Mouse (Mus musculus): ENCODE measurements around the gene S100g.
A peak's percentile ranks its signal among the peaks of the same experiment; 100 is the strongest.

S100g gene

DNA sequence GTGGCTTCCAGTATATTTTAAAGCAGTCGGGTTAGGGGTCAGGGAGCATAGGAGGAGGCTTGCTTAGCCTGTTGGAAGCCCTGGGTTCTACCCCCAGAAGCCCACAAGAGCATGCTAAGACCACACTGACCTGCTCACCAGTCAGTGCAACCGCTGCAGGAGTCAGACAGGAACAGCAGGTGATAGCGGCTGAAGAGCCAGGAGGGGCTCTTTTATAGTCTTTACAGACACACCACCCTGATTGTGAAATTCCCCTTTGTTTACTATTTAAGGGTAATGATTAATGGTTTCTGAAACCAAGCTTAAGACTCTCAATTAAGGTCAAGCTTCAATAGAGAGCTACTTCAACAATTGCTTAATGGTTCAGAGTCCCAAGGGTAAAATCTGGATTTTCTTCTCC is at the start of gene S100g:
TSS of gene S100g (minus strand) at position 217 of the 400 bp plus-strand sequence.
- no peak for DNase-seq (ENCODE audit: low spot score)

DNA sequence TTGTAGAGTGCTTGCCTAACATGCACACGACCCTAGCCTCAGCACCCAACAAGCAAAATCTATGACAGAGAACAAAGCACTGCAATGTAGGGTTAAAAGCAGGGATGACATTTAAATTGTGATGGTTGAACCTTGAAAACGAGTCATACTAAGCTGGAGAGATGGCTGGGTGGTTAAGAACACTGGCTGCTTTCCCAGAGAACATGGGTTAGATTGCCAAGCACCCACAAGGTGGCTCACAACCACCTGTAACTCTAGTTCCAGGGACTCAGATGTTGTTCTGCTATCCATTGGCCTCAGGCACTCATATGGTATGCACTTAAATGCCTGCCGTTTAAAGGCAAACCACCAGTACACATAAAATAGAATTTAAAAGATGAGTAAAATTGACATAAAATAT is 27.7 kb upstream of the S100g start:
- DNase-seq (ENCODE audit: low spot score), result no peak

DNA sequence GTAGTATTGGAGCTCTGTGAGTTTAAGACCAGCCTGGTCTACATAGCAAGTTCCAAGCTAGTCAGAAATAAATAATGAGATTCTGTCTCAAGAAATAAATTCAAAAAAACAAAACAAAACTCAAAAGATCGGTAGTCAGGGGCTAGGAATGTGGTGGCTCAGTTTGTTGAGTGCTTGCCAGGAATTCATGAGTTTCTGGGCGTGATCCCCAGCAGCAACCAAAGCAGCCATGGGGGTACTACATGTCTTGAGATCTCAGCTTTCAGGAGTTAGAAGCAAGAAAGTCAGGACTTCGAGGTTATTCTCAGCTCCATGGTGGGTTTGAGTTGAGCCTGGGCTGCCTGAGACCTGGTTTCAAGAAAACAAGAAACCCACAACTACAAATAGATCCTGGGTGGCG is 27.0 kb upstream of the S100g start:
- no peak for DNase-seq (ENCODE audit: low spot score)

DNA sequence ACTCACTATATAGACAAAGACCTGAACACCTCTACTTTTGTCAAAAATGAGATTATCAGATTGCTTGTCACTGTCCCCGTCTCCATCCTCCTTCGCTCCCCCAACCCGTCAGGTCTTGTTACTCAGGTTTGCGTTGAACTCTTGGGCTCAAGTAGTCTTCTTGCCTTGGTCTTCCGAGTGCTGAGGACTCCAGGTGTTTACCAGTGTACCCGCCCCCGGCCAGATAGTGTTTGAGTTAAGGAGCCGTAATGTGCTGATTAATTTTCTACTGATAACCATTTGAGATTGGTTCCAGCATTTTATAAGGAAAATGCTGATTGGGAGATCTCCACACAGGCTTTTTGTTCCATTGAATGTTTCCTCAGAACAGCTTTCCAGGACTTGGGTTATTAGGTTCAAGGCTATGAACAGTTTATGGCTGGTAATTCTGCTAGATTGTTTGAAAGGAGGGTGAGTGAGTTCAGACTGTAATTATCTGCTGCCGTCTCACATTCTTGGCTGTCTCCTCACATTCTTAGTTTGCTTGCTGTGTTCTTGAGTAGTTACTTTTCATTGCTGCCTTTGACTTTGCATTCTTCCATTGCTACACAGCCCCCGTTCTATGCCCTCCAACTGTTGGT is 22.6 kb upstream of the S100g start:
- no peak for DNase-seq (ENCODE audit: low spot score)

DNA sequence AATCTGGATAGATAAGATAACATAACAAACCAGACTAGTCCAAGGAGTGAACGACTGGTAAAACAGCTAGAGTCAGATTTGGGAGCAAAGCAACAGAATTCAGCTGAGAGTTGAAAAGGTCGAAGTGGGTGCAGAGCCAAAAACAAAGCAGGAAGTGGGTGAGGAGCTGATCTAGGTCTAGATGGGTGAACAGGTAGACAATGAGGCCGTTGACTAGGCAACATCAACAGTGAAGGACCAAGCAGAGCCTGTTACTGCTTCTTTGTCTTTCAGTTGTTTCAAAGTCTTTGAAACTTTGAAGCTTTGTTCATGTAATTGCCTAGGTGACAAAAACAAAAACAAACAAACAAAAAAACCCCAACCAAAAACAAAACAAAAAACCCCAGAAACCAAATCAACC is 11.8 kb upstream of the S100g start:
- DNase-seq (ENCODE audit: low spot score), result no peak

DNA sequence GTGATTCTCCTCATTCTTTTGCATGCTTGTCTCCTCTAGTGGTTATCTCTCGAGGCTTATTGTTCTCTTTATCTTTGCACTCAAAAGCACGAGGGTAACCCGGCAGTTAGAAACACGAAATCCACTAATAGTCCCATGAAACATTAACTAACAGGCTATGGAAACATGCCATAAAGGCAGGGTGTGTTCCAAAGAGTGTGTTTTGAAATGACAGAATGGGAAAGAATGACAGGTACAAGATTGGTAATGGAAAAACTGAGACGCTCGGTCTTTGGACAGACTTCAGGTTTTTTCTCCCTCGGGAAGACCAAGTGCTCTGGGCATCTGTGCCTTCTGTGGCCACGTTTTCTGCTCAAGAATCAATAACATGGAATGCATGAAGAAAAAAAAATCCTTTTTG is 3.1 kb upstream of the S100g start:
- DNase-seq (ENCODE audit: low spot score), result no peak

DNA sequence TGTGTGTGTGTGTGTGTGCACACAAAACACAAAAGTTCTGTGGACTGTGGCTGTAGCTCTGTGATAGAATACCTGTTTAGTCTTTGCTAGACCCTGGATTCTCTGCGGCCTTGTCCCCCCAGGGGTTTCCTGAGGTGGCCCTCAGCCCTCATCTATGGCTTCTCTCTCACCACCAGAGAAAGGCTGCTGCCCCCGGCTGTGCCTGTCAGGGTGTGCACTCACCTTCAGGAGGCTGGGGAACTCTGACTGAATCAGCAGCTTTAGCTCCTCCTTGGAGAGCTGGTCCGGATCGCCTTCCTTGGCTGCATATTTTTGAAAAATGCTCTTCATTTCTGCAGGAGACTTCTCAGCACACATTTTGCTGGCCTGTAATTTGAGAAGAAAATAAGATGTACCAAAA is 559 bp downstream of the S100g start:
- DNase-seq (ENCODE audit: low spot score), result no peak

DNA sequence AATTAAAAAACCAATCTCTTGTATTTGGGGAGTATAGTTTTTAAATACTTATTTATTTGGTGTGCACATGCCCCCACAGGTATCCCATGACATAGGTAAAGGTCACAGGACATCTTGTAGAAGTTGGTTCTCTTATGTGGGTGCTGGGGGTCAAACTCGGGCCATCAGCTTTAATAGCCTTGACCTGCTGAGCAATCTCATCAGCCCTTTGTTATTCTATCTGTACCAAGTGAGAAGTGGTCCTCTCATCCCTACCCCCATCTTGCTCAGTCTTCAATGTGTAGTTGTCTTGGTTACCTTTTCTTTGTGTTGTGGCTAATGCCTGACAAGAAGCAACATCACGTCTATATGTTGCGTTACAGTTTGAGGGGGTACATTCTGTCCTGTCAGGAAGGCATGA is 6.5 kb downstream of the S100g start:
- DNase-seq (ENCODE audit: low spot score), result no peak

DNA sequence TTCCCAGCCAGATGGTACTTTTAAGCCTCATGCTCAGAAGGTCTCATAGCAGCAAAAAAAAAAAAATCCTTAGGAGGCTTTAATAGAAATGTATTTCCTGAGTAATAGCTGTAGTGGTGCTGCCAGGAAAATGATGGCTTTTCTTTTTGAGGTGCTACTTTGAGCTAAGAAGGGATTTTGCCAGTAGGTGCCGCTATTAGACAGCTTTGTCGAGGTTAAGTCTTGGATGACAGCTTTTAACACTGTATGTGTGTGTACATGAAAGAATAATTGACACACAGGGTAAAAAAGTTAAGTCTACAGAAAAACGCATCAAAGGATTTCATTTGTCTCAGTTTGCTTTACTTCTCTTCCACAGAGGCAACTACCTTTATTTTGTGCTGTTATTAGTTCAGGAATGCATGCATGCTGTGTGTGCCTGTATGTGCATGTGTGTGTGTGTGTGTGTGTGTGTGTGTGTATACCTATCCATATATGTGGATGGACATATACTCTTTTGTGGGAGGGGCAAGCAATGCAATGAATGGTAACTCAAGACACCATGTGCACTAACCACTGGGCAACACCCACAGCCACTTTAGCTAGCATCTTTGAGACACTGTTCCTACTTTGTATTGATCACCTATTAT is 14.5 kb downstream of the S100g start:
- DNase-seq (ENCODE audit: low spot score), result no peak

DNA sequence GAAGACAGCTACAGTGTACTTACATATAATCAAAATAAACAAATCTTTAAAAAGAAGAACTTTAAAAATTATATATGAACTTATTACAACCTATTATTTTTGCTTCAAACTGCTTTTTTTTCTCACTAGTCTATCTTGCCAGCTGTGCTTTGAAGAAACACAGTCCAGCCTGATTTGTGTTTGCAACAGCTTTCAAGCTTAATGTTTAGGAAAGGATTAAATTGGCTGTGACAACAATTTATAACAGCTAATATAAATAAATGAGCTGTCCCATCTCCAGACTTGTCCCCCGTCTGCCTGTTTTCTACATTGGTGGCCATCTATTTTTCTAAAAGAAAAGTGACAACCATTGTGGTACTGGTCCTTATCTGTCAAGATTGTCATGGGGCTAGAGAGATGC is 22.4 kb downstream of the S100g start:
- DNase-seq (ENCODE audit: low spot score), result no peak

DNA sequence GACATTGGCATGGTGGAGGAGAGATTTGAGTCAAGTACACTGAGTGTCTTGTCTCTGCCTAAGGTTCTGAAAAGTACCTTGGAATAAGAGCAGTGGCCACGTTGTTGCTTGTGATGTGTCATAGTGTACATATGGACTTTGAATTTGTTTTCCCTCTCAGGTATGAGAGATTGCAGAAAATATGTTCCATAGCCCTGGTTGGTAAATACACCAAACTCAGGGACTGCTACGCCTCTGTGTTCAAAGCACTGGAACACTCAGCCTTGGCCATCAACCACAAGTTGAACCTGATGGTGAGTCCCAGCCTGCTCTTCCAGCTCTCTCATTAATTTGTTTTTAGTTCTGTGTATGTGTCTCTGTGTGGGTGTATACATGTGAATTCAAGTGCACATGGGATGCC is 32.9 kb downstream of the S100g start:
- no peak for DNase-seq (ENCODE audit: low spot score)

DNA sequence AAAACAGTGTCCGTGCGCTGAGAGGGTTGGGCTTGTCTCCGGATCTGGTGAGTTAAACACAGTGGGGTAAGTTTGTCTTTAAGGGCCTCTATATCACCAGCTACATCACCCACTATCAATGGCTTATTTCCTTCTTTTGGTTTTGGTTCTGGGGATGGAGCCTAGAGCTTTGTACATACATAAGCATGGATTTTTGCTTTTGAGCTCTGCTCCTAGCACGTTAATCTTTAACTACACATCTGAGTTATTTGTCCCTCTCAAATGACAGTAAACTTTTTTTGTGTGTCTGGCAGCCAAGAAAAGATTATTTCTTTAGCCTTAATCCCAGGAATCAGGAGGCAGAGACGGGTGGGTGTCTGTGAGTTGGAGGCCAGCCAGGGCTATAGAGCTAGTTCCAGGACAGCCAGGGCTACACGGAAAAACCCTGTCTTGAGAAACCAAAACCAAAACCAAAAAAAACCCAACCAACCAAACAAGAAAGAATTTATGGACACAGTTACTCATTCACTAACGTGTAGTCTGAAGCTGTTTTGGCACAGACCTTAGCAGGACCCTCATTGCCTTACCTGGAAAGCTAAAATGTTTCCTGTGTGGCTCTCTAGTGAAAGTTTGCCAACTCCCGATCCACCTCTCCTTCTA is 42.8 kb downstream of the S100g start:
- no peak for DNase-seq (ENCODE audit: low spot score)

DNA sequence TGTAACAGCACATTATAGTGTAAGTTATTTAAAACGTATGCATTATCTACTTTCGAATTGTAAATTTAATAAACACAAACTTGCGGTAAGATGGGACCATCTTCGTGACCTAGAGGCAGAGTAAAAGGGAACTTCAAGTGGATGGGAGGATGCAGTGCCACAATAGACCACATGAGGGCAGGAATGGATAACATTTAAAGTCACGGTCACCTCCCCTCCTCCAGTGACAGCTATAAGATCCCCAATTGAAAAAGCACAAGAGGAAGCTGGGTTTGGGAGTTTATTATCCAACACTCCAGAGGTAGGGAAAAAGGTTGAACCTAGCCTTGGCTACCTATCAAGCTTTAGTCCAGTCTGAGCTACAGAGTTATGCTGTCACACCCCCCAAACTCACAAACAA is 48.7 kb downstream of the S100g start:
- DNase-seq (ENCODE audit: low spot score), result peak; percentile 16

DNA sequence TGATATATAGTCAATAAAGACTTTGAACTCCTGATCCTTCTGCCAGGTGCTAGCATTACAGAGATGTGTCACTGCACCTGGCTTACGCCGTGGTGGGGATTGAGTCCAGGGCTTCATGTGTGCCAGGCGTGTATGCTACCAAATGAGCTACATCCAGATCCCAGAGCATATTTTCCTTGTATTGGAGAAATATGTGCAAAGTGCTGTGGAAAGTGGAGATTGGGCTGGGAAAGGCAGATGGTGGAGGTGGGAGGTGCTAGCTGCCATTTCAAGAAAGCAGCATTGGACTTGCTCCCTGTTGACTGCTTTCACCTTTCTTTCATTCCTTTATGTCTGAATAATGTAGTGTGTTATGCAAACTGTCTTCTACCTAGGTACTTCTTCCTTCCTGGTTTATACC is 50.7 kb downstream of the S100g start:
- DNase-seq (ENCODE audit: low spot score), result no peak

All from ovary, postnatal 36 days (tissue).